Mouse (Mus musculus) Muller cell, postnatal 12 days (primary cell): ENCODE measurements around the gene Gm428.
"Not testable (repeated sequence)": the region's sequence is repeated elsewhere in the genome, so short reads cannot be mapped to it uniquely, and the experiment has no call there.

ENCODE experiments used
- DNase-seq: peaks from one replicate; pipeline ENCODE4 v3.0.0-alpha.2; 2015; ENCODE audit errors: inconsistent ontology term

Gene Gm428

DNA sequence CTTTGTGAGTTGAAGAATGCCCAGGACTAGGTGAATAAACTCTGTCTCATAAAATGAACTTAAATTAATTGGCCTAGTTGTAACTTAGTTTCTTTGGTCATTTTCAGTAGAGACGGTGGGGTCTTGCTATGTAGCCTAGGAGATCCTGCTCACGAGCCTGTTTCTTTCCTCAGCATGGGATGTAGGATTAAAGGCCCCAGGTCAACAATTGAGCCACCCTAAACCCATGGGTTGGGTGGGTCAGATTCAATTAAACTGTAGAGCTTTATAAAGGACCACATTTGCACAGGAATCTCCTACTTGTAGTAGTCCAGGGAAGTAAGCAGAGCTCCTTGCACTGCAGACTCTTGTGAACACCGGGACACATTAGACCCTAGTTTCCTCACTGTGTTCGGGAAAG is at the start of gene Gm428:
Gene Gm428, plus strand, starts transcription at position 301 of the 400 bp plus-strand sequence.
- not testable (repeated sequence) for DNase-seq

DNA sequence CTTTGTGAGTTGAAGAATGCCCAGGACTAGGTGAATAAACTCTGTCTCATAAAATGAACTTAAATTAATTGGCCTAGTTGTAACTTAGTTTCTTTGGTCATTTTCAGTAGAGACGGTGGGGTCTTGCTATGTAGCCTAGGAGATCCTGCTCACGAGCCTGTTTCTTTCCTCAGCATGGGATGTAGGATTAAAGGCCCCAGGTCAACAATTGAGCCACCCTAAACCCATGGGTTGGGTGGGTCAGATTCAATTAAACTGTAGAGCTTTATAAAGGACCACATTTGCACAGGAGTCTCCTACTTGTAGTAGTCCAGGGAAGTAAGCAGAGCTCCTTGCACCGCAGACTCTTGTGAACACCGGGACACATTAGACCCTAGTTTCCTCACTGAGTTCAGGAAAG is 45.5 kb upstream of the Gm428 start, which contains the start of gene Gm11236:
Gene Gm11236, plus strand, starts transcription at position 301 of the 400 bp plus-strand sequence.
- DNase-seq = not testable (repeated sequence)

DNA sequence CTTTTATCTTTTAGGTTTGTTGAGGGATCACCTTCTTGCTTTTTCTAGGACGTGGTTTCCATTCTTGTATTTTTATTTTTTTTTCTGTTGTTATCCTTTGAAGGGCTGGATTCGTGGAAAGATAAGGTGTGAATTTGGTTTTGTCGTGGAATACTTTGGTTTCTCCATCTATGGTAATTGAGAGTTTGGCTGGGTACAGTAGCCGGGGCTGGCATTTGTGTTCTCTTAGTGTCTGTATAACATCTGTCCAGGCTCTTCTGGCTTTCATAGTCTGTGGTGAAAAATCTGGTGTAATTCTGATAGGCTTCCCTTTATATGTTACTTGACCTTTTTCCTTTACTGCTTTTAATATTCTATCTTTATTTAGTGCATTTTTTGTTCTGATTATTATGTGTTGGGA is 21.5 kb upstream of the Gm428 start:
- not testable (repeated sequence) for DNase-seq

DNA sequence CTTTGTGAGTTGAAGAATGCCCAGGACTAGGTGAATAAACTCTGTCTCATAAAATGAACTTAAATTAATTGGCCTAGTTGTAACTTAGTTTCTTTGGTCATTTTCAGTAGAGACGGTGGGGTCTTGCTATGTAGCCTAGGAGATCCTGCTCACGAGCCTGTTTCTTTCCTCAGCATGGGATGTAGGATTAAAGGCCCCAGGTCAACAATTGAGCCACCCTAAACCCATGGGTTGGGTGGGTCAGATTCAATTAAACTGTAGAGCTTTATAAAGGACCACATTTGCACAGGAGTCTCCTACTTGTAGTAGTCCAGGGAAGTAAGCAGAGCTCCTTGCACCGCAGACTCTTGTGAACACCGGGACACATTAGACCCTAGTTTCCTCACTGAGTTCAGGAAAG is 15.3 kb upstream of the Gm428 start, which contains the start of gene Gm11239:
Gene Gm11239, plus strand, starts transcription at position 301 of the 400 bp plus-strand sequence.
- DNase-seq = not testable (repeated sequence)

DNA sequence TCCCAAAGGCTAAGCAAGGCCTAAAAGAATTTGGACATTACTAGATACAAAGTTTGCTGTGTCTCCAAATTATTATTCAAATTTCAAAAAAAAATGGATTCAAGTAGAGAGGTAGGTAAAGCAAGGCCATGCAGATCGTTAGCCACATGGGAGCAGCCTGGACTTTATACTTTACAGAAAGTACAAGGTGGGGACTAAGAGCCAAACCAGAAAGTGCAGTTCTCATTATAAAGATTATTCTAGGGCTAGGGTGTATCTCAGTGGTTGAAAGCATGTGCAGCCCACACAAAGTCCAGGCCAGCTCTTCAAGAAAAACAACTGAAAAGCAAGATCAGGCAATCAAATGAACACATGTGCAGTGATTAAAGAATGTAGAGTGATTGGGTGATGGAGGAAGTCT is 35.4 kb downstream of the Gm428 start:
- no peak for DNase-seq

- no peak for DNase-seq
Observed at GRCm38 (mm10) chr4:73719819-73720218, 36.5 kb downstream of the Gm428 start.
